Mouse (Mus musculus): ENCODE measurements around the gene Adamts17.

DNA sequence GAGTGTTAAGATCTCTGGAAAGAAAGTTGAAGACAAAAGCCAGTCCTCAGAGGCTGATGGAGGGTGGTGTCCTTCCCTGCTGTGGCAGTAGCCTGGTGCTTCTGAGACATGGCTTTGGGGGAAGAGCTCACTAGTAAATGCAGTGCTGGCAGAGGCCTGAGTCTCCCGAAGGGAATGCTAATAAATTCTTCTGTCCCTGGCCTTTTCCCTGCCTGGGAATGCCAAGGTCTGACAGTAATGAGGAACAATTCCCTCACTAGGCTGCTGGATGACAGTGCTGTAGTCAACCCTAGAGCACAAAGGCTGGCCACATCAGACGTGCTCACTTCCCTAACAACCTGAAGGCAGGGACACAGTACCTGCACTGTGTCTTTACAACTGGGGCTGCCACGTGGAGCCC is 313.1 kb downstream of the Adamts17 start:
- TF ChIP-seq MAFK (IDR thresholded peaks at IDR 0.05; ENCODE audit: insufficient replicate concordance, low read length) (no peak), TBP (conservative IDR thresholded peaks at IDR 0.05; ENCODE audit: low read depth, low read length) (no peak), TCF12 (IDR thresholded peaks at IDR 0.05; ENCODE audit: low read depth, low read length) (no peak), UBTF (IDR thresholded peaks at IDR 0.05; ENCODE audit: low read depth, low read length) (no peak), POLR2A (IDR thresholded peaks at IDR 0.05; ENCODE audit: low read depth, low read length) (no peak), ZC3H11A (IDR thresholded peaks at IDR 0.05; ENCODE audit: low read depth, low read length) (no peak), E2F4 (IDR thresholded peaks at IDR 0.05; ENCODE audit: insufficient replicate concordance, low read depth, low read length) (no peak), RCOR1 (conservative IDR thresholded peaks at IDR 0.05; ENCODE audit: low read depth, low read length) (no peak), ZNF384 (IDR thresholded peaks at IDR 0.05; ENCODE audit: low read depth, low read length) (no peak), CTCF (conservative IDR thresholded peaks at IDR 0.05 in 1 of 2, IDR thresholded peaks at IDR 0.05 in 1 of 2; ENCODE audit: low read depth in 2 of 2, low read length in 2 of 2) (no peak), USF2 (conservative IDR thresholded peaks at IDR 0.05; ENCODE audit: low read depth, low read length) (no peak), JUND (conservative IDR thresholded peaks at IDR 0.05; ENCODE audit: low read depth, low read length) (no peak), RAD21 (IDR thresholded peaks at IDR 0.05; ENCODE audit: low read depth, low read length) (no peak)
